Mouse (Mus musculus): Measurements from ENCODE around the gene Myo10. TPM values are rescaled to one million over a fixed set of nuclear protein-coding genes. Genes with fewer than 3 reads are reported as not detected.

The Myo10 gene
- polyA plus RNA-seq, 1 experiment from 2014 or later, result 12.5 TPM

GRCm38 (mm10) chr15:25758037-25758436 lies 135.7 kb downstream of the Myo10 start:
- no peak overlapping the region for H3K9ac ChIP-seq
- ATAC-seq (replicated peaks; ENCODE audit: insufficient number of reproducible peaks, insufficient read depth, low FRiP score, low read depth), result no peak
- H3K4me2 ChIP-seq, result no peak overlapping the region
- H3K4me1 ChIP-seq (replicated peaks), result no peaks in the 10 kb centered on the region; the same call in 1 of the 2 replicates
- 72% methylated on average over 10 of the region's 10 CpGs for WGBS
- no peaks in the 10 kb centered on the region for H3K36me3 ChIP-seq
- no peaks in the 10 kb centered on the region for H3K27me3 ChIP-seq
- H3K4me3 ChIP-seq, result no peak overlapping the region
- H3K9me3 ChIP-seq (replicated peaks), result no peaks in the 10 kb centered on the region
- no peak overlapping the region for H3K27ac ChIP-seq

GRCm38 (mm10) chr15:25758500-25759086 lies 136.3 kb downstream of the Myo10 start:
- Histone ChIP-seq H3K4me1 (replicated peaks) (no peaks in the 10 kb centered on the region; the same call in 1 of the 2 replicates), H3K9me3 (replicated peaks) (no peaks in the 10 kb centered on the region), H3K27ac (no peak overlapping the region), H3K4me3 (no peak overlapping the region), H3K27me3 (no peaks in the 10 kb centered on the region), H3K4me2 (no peak overlapping the region), H3K36me3 (no peaks in the 10 kb centered on the region), H3K9ac (no peak overlapping the region)
- WGBS, result 79% methylated on average over 15 of the region's 15 CpGs
- no peak for ATAC-seq (replicated peaks; ENCODE audit: insufficient number of reproducible peaks, insufficient read depth, low FRiP score, low read depth)

DNA sequence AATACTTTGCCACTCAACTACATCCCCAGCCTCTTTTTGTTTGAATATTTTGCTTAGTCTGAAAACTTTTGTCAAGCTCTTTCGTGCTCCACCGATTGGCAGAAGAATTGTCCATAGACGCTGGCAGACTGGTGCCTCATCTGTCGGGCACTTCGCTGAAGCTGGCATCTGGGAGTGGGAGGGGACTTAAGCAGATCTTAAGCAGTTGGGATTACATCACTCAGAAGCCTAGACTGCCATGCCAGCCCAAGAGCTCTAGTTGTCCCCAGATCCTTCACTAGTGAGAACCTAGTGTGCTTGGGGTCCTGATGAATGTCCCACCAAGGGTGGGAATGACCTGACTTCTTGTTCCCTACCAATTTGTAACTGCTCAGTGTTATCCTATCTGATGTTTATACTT lies 138.0 kb downstream of the Myo10 start:
- H3K9ac ChIP-seq, result no peak overlapping the region
- peaks cover 5% of the 10 kb centered on the region for H3K4me1 ChIP-seq (replicated peaks)
- ATAC-seq (replicated peaks; ENCODE audit: insufficient number of reproducible peaks, insufficient read depth, low FRiP score, low read depth), result no peak
- no peak overlapping the region for H3K27ac ChIP-seq
- WGBS, result 79% methylated on average over 5 of the region's 5 CpGs
- H3K36me3 ChIP-seq, result no peaks in the 10 kb centered on the region
- H3K27me3 ChIP-seq, result no peaks in the 10 kb centered on the region
- H3K4me2 ChIP-seq, result no peak overlapping the region
- no peaks in the 10 kb centered on the region for H3K9me3 ChIP-seq (replicated peaks)
- no peak overlapping the region for H3K4me3 ChIP-seq

DNA sequence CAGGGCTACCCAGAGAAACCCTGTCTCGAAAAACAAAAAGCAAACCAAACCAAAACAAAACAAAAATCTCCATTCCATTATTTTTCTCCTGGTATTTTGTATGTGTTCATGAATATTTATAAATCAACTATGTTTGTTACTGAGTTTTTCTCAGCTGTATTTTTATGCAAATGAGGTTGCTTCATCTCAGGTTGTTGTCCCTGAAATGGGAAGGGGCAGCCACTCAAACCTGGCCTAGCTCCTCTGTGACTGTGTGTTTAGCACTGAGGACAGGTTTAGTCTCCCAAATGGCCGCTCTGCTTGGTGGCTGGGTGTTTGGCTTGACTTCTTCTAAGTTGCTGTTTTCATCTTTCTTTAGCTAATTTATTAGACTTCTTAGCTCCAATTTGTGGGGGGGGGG lies 138.7 kb downstream of the Myo10 start:
- ATAC-seq (replicated peaks; ENCODE audit: insufficient number of reproducible peaks, insufficient read depth, low FRiP score, low read depth), result no peak
- no peaks in the 10 kb centered on the region for H3K9me3 ChIP-seq (replicated peaks)
- no peaks in the 10 kb centered on the region for H3K27me3 ChIP-seq
- H3K27ac ChIP-seq, result no peak overlapping the region
- H3K4me1 ChIP-seq (replicated peaks), result peaks cover 8% of the 10 kb centered on the region
- 88% methylated on average over 2 of the region's 2 CpGs for WGBS
- H3K9ac ChIP-seq, result no peak overlapping the region
- no peak overlapping the region for H3K4me3 ChIP-seq
- H3K4me2 ChIP-seq, result no peak overlapping the region
- no peaks in the 10 kb centered on the region for H3K36me3 ChIP-seq

DNA sequence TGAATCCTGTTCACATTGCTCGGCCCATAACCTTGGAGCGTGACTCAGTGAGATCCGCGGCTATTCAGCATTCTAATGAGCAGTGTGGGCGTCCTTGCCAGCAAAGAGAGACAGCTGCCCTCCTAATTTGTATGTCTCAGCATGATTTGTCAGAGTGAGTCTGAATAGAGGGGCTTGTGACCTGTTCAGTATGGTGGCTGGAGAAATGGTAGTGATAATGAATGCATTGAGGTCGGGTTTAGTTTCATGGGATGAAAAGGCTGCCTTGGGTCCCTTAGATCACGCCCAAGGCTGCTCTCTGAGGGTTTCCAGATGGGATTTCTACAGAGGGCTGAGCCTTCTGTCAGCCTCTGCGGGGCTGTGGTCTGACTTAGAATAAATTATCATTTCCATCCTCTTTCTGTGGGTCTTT lies 139.5 kb downstream of the Myo10 start:
- H3K27ac ChIP-seq, result no peak overlapping the region
- H3K27me3 ChIP-seq, result no peaks in the 10 kb centered on the region

GRCm38 (mm10) chr15:25762306-25762705 lies 140.0 kb downstream of the Myo10 start:
- H3K27ac ChIP-seq, result no peak overlapping the region
- ATAC-seq (replicated peaks; ENCODE audit: insufficient number of reproducible peaks, insufficient read depth, low FRiP score, low read depth), result no peak; the same call in 1 of the 2 replicates
- WGBS, result 43% methylated on average over 8 of the region's 8 CpGs

More for the DNA sequence above, 139.5 kb downstream of the Myo10 start:
- WGBS, result 42% methylated on average over 8 of the region's 8 CpGs
- Histone ChIP-seq H3K9ac (no peak overlapping the region), H3K4me3 (no peak overlapping the region), H3K4me1 (replicated peaks) (peaks cover 12% of the 10 kb centered on the region), H3K9me3 (replicated peaks) (no peaks in the 10 kb centered on the region), H3K4me2 (no peak overlapping the region), H3K36me3 (no peaks in the 10 kb centered on the region)
- no peak for ATAC-seq (replicated peaks; ENCODE audit: insufficient number of reproducible peaks, insufficient read depth, low FRiP score, low read depth)

GRCm38 (mm10) chr15:25763106-25763505 lies 140.8 kb downstream of the Myo10 start:
- Histone ChIP-seq H3K27ac (no peak overlapping the region), H3K4me3 (no peak overlapping the region), H3K4me1 (replicated peaks) (peaks cover 25% of the 10 kb centered on the region), H3K36me3 (no peaks in the 10 kb centered on the region), H3K9me3 (replicated peaks) (no peaks in the 10 kb centered on the region), H3K27me3 (no peaks in the 10 kb centered on the region), H3K9ac (no peak overlapping the region), H3K4me2 (no peak overlapping the region)
- no peak for ATAC-seq (replicated peaks; ENCODE audit: insufficient number of reproducible peaks, insufficient read depth, low FRiP score, low read depth)
- 71% methylated on average over 7 of the region's 7 CpGs for WGBS

More at GRCm38 (mm10) chr15:25762306-25762705, 140.0 kb downstream of the Myo10 start:
- H3K9me3 ChIP-seq (replicated peaks), result no peaks in the 10 kb centered on the region
- no peak overlapping the region for H3K4me2 ChIP-seq
- no peak overlapping the region for H3K9ac ChIP-seq
- no peak overlapping the region for H3K4me3 ChIP-seq
- peaks cover 17% of the 10 kb centered on the region for H3K4me1 ChIP-seq (replicated peaks)
- H3K27me3 ChIP-seq, result no peaks in the 10 kb centered on the region
- no peaks in the 10 kb centered on the region for H3K36me3 ChIP-seq

DNA sequence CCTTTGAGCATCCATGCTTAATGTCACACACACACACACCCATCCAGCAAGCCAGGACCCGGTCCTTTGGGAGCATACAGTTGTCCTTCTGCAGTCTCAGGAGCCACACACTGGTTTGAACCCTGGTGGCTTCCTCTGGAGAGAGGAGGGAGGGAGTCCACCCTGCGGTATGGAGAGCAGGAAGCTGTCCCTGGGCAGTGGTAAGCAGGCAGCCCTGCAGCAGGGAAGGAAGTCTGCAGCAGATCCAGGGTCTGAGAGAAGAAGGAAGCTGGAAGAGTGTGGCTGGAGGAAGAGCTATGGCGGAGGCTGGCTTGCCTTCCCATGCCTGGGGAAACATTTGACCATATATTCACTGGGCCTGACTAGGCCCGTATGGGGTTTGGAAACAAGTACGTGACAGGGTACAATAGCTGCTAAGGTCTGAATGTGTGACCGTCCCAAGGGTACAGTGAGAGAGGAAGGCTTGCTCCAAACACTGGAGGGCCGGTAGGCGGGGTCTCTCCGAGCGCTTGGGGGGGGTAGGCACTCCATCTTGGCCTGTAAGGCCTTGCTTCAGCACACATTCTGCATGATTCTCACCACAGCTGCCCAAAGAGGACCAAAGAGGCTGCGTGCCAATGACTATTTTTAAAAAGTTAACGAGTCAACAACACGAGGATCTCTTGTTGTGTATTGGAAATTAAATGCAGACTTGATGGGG lies 142.5 kb downstream of the Myo10 start:
- 0 out of 2 replicates have a peak overlapping the region, but pooled peaks have one; percentile 23 for H3K27ac ChIP-seq
- H3K36me3 ChIP-seq, result no peaks in the 10 kb centered on the region
- no peak overlapping the region for H3K4me2 ChIP-seq
- H3K9me3 ChIP-seq (replicated peaks), result no peaks in the 10 kb centered on the region
- H3K4me3 ChIP-seq, result no peak overlapping the region
- H3K27me3 ChIP-seq, result no peaks in the 10 kb centered on the region
- peaks cover 41% of the 10 kb centered on the region for H3K4me1 ChIP-seq (replicated peaks)
- 74% methylated on average over 13 of the region's 13 CpGs for WGBS
- peak; percentile 36; the same call in 1 of the 2 replicates for ATAC-seq (replicated peaks; ENCODE audit: insufficient number of reproducible peaks, insufficient read depth, low FRiP score, low read depth)
- no peak overlapping the region for H3K9ac ChIP-seq

- ATAC-seq (replicated peaks; ENCODE audit: insufficient number of reproducible peaks, insufficient read depth, low FRiP score, low read depth), result peak; percentile 50
- H3K27me3 ChIP-seq, result no peaks in the 10 kb centered on the region
- WGBS, result 18% methylated on average over 6 of the region's 6 CpGs
- H3K9ac ChIP-seq, result no peak overlapping the region
- peak overlapping the region; percentile 9; the same call in 1 of the 2 replicates for H3K4me2 ChIP-seq
- H3K4me3 ChIP-seq, result no peak overlapping the region
- no peaks in the 10 kb centered on the region for H3K9me3 ChIP-seq (replicated peaks)
- peak overlapping the region; percentile 82 for H3K27ac ChIP-seq
- no peaks in the 10 kb centered on the region for H3K36me3 ChIP-seq
- H3K4me1 ChIP-seq (replicated peaks), result peaks cover 41% of the 10 kb centered on the region
These were observed 145.5 kb downstream of the Myo10 start for GRCm38 (mm10) chr15:25767777-25768176.

GRCm38 (mm10) chr15:25769524-25770255 lies 147.4 kb downstream of the Myo10 start:
- ATAC-seq (replicated peaks; ENCODE audit: insufficient number of reproducible peaks, insufficient read depth, low FRiP score, low read depth), result no peak
- no peaks in the 10 kb centered on the region for H3K9me3 ChIP-seq (replicated peaks)
- peaks cover 45% of the 10 kb centered on the region for H3K4me1 ChIP-seq (replicated peaks)
- 54% methylated on average over 9 of the region's 9 CpGs for WGBS
- H3K4me2 ChIP-seq, result no peak overlapping the region
- no peak overlapping the region for H3K9ac ChIP-seq
- no peaks in the 10 kb centered on the region for H3K27me3 ChIP-seq
- peak overlapping the region; percentile 18; the same call in 1 of the 2 replicates for H3K27ac ChIP-seq
- no peak overlapping the region for H3K4me3 ChIP-seq
- no peaks in the 10 kb centered on the region for H3K36me3 ChIP-seq

- H3K36me3 ChIP-seq, result no peaks in the 10 kb centered on the region
- no peak overlapping the region for H3K9ac ChIP-seq
- no peaks in the 10 kb centered on the region for H3K27me3 ChIP-seq
- no peak overlapping the region for H3K27ac ChIP-seq
- H3K9me3 ChIP-seq (replicated peaks), result no peaks in the 10 kb centered on the region
- H3K4me3 ChIP-seq, result no peak overlapping the region
- 90% methylated on average over 10 of the region's 10 CpGs for WGBS
- no peak overlapping the region for H3K4me2 ChIP-seq
- H3K4me1 ChIP-seq (replicated peaks), result peaks cover 39% of the 10 kb centered on the region
- no peak for ATAC-seq (replicated peaks; ENCODE audit: insufficient number of reproducible peaks, insufficient read depth, low FRiP score, low read depth)
These were observed 149.5 kb downstream of the Myo10 start for GRCm38 (mm10) chr15:25771782-25772181.

Measured in heart, embryonic 15.5 days (tissue).